Mouse (Mus musculus) liver, embryonic 13.5 days (tissue): ENCODE data around the gene Fgfbp3. TPM values are rescaled to one million over a fixed set of nuclear protein-coding genes. Genes with fewer than 3 reads are reported as not detected.

Experiments
- ATAC-seq: fragments of 200-750 bp; cut with Nextera tagmentation; 2 replicates; pipeline ENCODE4 v1.8.0; 2017; ENCODE audit warnings: low read depth, mild to moderate bottlenecking, moderate number of reproducible peaks, moderate library complexity
- DNase-seq: peaks from one replicate; pipeline ENCODE4 v3.0.0; 2022
- H3K27ac ChIP-seq: fragments of 300-500 bp; sonication (generic); 2 replicates; pipeline ENCODE4 v1.5.1; 2015; ENCODE audit warnings: moderate library complexity, mild to moderate bottlenecking, inconsistent platforms
- H3K27me3 ChIP-seq: fragments of 300-500 bp; sonication (generic); 2 replicates; pipeline ENCODE4 v1.6.1; 2015; ENCODE audit warnings: mild to moderate bottlenecking, inconsistent platforms
- H3K36me3 ChIP-seq: fragments of 300-500 bp; sonication (generic); 2 replicates; pipeline ENCODE4 v1.6.1; 2015; ENCODE audit warnings: mild to moderate bottlenecking, inconsistent platforms
- H3K4me1 ChIP-seq: fragments of 300-500 bp; sonication (generic); replicated peaks from 2 replicates; pipeline ENCODE4 v1.6.1; 2015; ENCODE audit warnings: inconsistent platforms
- H3K4me2 ChIP-seq: fragments of 300-500 bp; sonication (generic); 2 replicates; pipeline ENCODE4 v1.6.1; 2015; ENCODE audit warnings: inconsistent platforms, mild to moderate bottlenecking, moderate library complexity
- H3K4me3 ChIP-seq: fragments of 300-500 bp; sonication (generic); replicated peaks from 2 replicates; pipeline ENCODE4 v1.5.1; 2015; ENCODE audit warnings: mild to moderate bottlenecking, inconsistent platforms
- H3K9ac ChIP-seq: fragments of 300-500 bp; sonication (generic); 2 replicates; pipeline ENCODE4 v1.6.1; 2015; ENCODE audit warnings: mild to moderate bottlenecking, inconsistent platforms
- H3K9me3 ChIP-seq: fragments of 300-500 bp; sonication (generic); replicated peaks from 2 replicates; pipeline ENCODE4 v1.6.1; 2016; ENCODE audit warnings: inconsistent platforms
- WGBS: fragments of 180-500 bp; shearing (Covaris S2); methylation state at CpG from one replicate; pipeline ENCODE4 v1.1.7; 2015; ENCODE audit not compliant: insufficient replicate concordance; 5-methylcytosine and 5-hydroxymethylcytosine counted together
- polyA plus RNA-seq: library from polyadenylated mRNA; unstranded; fragments of >200 nt; fragmentation: Nextera tagmentation; extraction: Ambion mirVana; gene quantifications from 2 replicates; pipeline ENCODE4 v1.2.1, GENCODE M21; 2015

Fgfbp3 gene
- polyA plus RNA-seq, 1 experiment from 2014 or later: 1.8 TPM

- no peak overlapping the region for H3K4me2 ChIP-seq
- ATAC-seq: peak; percentile 61; the same call in 1 of the 2 replicates
- peak; percentile 55 for DNase-seq
- no peaks in the 10 kb centered on the region for H3K9me3 ChIP-seq
- peaks cover 29% of the 10 kb centered on the region for H3K27me3 ChIP-seq
- H3K36me3 ChIP-seq: no peaks in the 10 kb centered on the region
- no peak overlapping the region for H3K9ac ChIP-seq
- no peak overlapping the region for H3K27ac ChIP-seq
- 21% methylated on average over 9 of the region's 9 CpGs for WGBS
- no peak overlapping the region for H3K4me3 ChIP-seq
- H3K4me1 ChIP-seq: no peaks in the 10 kb centered on the region
These were observed 9.6 kb downstream of the Fgfbp3 start for GRCm38 (mm10) chr19:36909676-36910292.

DNA sequence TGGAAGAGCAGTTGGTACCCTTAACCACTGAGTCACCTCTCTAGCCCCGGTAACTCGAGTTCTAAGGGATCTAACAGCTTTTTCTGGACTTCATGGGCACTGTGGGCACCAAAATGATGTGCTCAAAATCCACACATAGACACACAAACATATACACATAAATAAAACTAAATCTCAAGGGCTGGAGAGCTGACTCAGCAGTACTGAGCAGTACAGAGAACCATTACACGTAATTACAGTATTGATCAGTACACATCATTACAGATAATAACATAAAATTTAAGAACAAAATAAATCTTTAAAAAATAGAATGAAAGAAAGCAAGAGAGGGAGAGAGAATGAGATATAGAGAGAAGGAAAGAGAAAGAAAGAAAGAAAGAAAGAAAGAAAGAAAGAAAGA is 10.3 kb downstream of the Fgfbp3 start:
- no peak overlapping the region for H3K4me2 ChIP-seq
- no peak overlapping the region for H3K4me3 ChIP-seq
- no peak overlapping the region for H3K9ac ChIP-seq
- ATAC-seq (no peak), DNase-seq (no peak)
- no peaks in the 10 kb centered on the region for H3K36me3 ChIP-seq
- peaks cover 3% of the 10 kb centered on the region; the same call in 1 of the 2 replicates for H3K4me1 ChIP-seq
- 60% methylated on average over 3 of the region's 3 CpGs for WGBS
- no peak overlapping the region for H3K27ac ChIP-seq
- H3K9me3 ChIP-seq: no peaks in the 10 kb centered on the region
- H3K27me3 ChIP-seq: peaks cover 35% of the 10 kb centered on the region

DNA sequence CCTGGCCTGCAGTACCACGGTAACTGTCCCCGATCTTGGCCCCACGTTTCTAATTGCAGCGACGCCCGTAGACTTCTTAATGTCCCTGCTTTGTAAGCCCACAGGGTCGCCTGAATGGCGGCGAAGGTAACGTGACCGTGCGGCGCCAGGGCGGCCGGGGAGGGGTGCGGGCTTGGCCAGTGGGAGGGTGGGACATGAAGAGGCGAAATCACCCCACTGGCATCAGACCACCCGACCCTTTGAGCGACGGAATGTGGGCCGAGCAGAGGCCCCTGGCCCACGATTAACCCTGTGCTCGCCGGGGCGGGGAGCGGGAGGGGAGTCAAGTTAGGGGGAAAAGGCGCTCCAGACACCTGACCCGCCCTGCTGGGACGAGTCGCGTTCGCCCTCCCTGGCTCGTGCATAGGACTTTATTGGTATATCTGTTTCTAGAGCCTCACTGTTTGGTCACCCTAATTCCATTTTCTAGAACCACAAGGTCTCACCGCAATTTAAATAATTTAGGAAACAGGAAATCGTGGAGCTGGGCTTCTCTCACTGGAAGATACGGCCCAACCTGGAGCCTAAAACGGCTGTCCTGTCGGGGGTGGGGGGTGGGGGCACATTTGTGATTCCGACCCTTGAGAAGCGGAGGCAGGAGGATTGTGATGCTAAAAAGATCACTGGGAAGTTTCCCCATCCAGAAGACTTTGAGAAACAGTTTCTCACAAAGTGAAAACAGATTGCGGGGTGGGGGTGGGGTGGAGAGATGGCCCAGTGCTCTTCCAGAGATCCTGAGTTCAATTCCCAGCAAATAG is 15.0 kb downstream of the Fgfbp3 start:
- Histone ChIP-seq H3K4me1 (peaks cover 8% of the 10 kb centered on the region; the same call in 1 of the 2 replicates), H3K27ac (no peak overlapping the region), H3K9me3 (no peaks in the 10 kb centered on the region), H3K4me3 (peak overlapping the region; percentile 64), H3K4me2 (peak overlapping the region; percentile 84), H3K36me3 (no peaks in the 10 kb centered on the region), H3K9ac (peak overlapping the region; percentile 63), H3K27me3 (peaks cover 28% of the 10 kb centered on the region)
- ATAC-seq (peak; percentile 62), DNase-seq (peak; percentile 8)
- 2% methylated on average over 41 of the region's 41 CpGs for WGBS

DNA sequence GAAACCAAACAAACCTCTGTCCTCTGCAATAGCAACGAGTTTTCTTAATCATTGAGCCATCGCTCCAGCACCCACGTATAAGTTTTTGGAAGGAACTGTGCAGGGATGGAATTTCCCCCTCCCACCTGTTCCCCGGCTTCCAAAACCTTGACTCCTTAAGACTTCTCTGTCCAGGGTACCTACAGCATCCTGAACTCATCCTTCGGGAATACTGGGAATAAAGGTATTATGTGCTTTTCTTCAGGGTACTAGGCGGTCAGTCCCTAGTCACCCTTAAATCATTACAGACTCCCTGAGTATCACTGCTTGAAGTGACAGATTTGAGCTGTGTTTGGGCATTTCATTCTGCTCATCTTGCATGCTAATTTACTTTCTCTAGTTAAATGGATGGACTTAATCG is 16.0 kb downstream of the Fgfbp3 start:
- peaks cover 8% of the 10 kb centered on the region; the same call in 1 of the 2 replicates for H3K4me1 ChIP-seq
- H3K27ac ChIP-seq: no peak overlapping the region
- ATAC-seq (no peak), DNase-seq (no peak)
- H3K9me3 ChIP-seq: no peaks in the 10 kb centered on the region
- 45% methylated on average over 7 of the region's 7 CpGs for WGBS
- no peaks in the 10 kb centered on the region for H3K36me3 ChIP-seq
- H3K4me3 ChIP-seq: 0 out of 2 replicates have a peak overlapping the region, but pooled peaks have one; percentile 64
- no peak overlapping the region for H3K9ac ChIP-seq
- peaks cover 28% of the 10 kb centered on the region for H3K27me3 ChIP-seq
- H3K4me2 ChIP-seq: peak overlapping the region; percentile 84

DNA sequence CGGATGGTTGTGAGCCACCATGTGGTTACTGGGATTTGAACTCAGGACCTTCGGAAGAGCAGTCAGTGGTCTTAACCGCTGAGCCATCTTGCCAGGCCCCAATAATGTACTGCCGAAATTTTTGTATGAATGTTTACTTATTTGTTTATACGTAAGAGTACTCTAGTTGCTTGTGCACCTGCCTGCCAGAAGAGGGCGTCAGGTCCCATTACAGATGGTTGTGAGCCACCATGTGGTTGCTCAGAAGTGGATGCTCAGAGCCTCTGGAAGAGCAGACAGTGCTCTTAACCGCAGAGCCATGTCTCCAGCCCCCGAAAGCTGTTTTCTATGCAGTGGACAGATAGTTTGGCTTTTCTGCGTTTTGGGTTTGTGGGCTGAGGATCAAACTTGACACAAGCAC is 21.6 kb downstream of the Fgfbp3 start:
- peaks cover 8% of the 10 kb centered on the region for H3K36me3 ChIP-seq
- H3K9ac ChIP-seq: no peak overlapping the region
- no peak overlapping the region for H3K27ac ChIP-seq
- H3K27me3 ChIP-seq: peaks cover 6% of the 10 kb centered on the region; the same call in 1 of the 2 replicates
- WGBS: 46% methylated on average over 9 of the region's 9 CpGs
- ATAC-seq (no peak), DNase-seq (no peak)
- no peak overlapping the region for H3K4me3 ChIP-seq
- H3K4me2 ChIP-seq: no peak overlapping the region
- H3K4me1 ChIP-seq: no peaks in the 10 kb centered on the region
- no peaks in the 10 kb centered on the region for H3K9me3 ChIP-seq

- ATAC-seq: no peak
- 51% methylated on average over 10 of the region's 10 CpGs for WGBS
These were observed 22.4 kb downstream of the Fgfbp3 start for GRCm38 (mm10) chr19:36896791-36897569.

GRCm38 (mm10) chr19:36891746-36892145 is 27.7 kb downstream of the Fgfbp3 start:
- DNase-seq: no peak
- Histone ChIP-seq H3K27me3 (no peaks in the 10 kb centered on the region), H3K36me3 (peaks cover 57% of the 10 kb centered on the region), H3K9me3 (no peaks in the 10 kb centered on the region), H3K27ac (no peak overlapping the region), H3K4me1 (no peaks in the 10 kb centered on the region), H3K4me3 (no peak overlapping the region), H3K4me2 (no peak overlapping the region), H3K9ac (no peak overlapping the region)
- 85% methylated on average over 3 of the region's 3 CpGs for WGBS
- ATAC-seq: no peak

More at GRCm38 (mm10) chr19:36896791-36897569, 22.4 kb downstream of the Fgfbp3 start:
- no peak overlapping the region for H3K27ac ChIP-seq
- H3K9ac ChIP-seq: no peak overlapping the region
- H3K4me2 ChIP-seq: no peak overlapping the region
- no peak for DNase-seq
- H3K4me3 ChIP-seq: no peak overlapping the region
- peaks cover 8% of the 10 kb centered on the region for H3K36me3 ChIP-seq
- H3K9me3 ChIP-seq: no peaks in the 10 kb centered on the region
- H3K27me3 ChIP-seq: no peaks in the 10 kb centered on the region
- H3K4me1 ChIP-seq: no peaks in the 10 kb centered on the region

DNA sequence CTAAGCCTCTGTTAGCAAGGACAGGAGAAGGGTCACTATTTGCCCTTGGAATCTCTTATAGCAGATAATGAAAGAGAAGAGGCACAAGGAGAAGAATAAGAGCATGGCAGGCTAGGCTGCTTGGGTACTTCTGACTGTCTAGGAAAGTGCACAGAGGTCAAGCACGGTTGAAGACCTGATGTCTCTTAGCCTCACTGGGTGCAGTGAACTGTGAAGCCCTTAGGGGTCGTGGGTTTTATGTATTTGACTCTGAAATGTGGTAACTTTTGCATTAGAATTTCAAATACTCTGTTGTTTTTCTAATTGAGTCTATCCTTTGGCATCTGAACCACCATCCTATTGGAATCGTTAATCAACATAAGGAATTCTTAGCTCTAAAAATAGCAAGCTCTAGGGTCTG is 31.7 kb downstream of the Fgfbp3 start:
- 78% methylated on average over 3 of the region's 3 CpGs for WGBS
- no peak for ATAC-seq
- H3K36me3 ChIP-seq: peaks cover 85% of the 10 kb centered on the region

DNA sequence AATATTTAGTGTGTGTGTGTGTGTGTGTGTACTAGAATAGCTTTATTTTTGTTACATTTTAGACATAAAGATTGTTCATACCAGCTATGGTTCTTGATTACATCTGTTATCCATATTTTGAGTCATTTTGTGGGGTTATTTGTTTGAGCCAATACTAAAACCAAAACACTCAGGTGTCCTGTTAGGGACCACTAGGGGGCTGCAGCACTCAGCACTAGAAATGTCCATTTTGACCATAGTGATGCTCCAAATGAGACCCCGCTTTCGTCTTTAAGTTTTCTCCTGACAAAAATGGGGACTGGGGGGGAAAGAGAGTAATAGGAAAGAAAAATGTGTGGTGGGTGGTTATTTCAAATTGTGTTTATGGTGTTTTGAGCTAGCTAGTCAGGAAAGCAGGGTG is 33.1 kb downstream of the Fgfbp3 start:
- DNase-seq (no peak), ATAC-seq (no peak)
- H3K4me2 ChIP-seq: no peak overlapping the region
- no peak overlapping the region for H3K27ac ChIP-seq
- H3K4me1 ChIP-seq: no peaks in the 10 kb centered on the region
- H3K4me3 ChIP-seq: no peak overlapping the region
- H3K9me3 ChIP-seq: no peaks in the 10 kb centered on the region
- no peaks in the 10 kb centered on the region for H3K27me3 ChIP-seq
- no peak overlapping the region for H3K9ac ChIP-seq
- H3K36me3 ChIP-seq: peaks cover 92% of the 10 kb centered on the region
- whole genome bisulfite sequencing: 83% methylated on average over 2 of the region's 2 CpGs

More for the DNA sequence above, 31.7 kb downstream of the Fgfbp3 start:
- H3K4me2 ChIP-seq: no peak overlapping the region
- H3K4me3 ChIP-seq: no peak overlapping the region
- H3K9me3 ChIP-seq: no peaks in the 10 kb centered on the region
- H3K4me1 ChIP-seq: no peaks in the 10 kb centered on the region
- H3K27me3 ChIP-seq: no peaks in the 10 kb centered on the region
- no peak overlapping the region for H3K9ac ChIP-seq
- H3K27ac ChIP-seq: no peak overlapping the region
- DNase-seq: no peak

DNA sequence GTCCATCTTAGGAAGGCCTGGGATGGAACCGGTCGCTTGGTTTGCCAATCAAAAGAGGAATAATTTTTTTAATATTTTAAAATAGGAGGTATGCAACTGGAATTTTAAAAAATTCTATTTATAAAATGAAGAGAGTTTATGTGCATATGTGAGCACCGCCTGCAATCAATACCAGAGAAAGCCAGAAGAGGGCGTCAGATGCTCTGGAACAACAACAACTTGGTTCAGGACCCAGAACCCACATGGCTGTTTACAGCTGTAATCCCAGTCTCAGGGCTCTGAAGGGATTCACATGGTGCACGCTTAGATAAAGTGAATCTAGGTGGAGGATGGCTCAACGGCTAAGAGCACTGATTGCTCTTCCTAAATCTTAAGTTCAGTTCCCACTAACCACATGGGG is 36.3 kb downstream of the Fgfbp3 start:
- H3K27me3 ChIP-seq: no peaks in the 10 kb centered on the region
- DNase-seq: no peak

More for the DNA sequence above, 36.3 kb downstream of the Fgfbp3 start:
- WGBS: 70% methylated on average over 6 of the region's 6 CpGs
- no peak overlapping the region for H3K27ac ChIP-seq
- H3K9ac ChIP-seq: no peak overlapping the region
- peaks cover 86% of the 10 kb centered on the region for H3K36me3 ChIP-seq
- H3K4me1 ChIP-seq: no peaks in the 10 kb centered on the region
- no peak overlapping the region for H3K4me2 ChIP-seq
- no peak for ATAC-seq
- H3K4me3 ChIP-seq: no peak overlapping the region
- no peaks in the 10 kb centered on the region for H3K9me3 ChIP-seq
